Mouse (Mus musculus): ENCODE results near the gene Ficd.
"Not testable (repeated sequence)": the region's sequence is repeated elsewhere in the genome, so short reads cannot be mapped to it uniquely, and the experiment has no call there.

Gene Ficd

GRCm38 (mm10) chr5:113775585-113775984 lies 40.0 kb downstream of the Ficd start:
- DNase-seq: no peak

- no peak for DNase-seq
Observed at GRCm38 (mm10) chr5:113776128-113776895, 40.7 kb downstream of the Ficd start.

- no peak for DNase-seq
Observed at GRCm38 (mm10) chr5:113776896-113777226, 41.3 kb downstream of the Ficd start.

GRCm38 (mm10) chr5:113777728-113778127 lies 42.1 kb downstream of the Ficd start:
- not testable (repeated sequence) for DNase-seq

- DNase-seq: no peak
Observed at GRCm38 (mm10) chr5:113779569-113779968, 44.0 kb downstream of the Ficd start.

GRCm38 (mm10) chr5:113780082-113780752 lies 44.6 kb downstream of the Ficd start:
- DNase-seq: no peak

- DNase-seq: no peak
Observed at GRCm38 (mm10) chr5:113780763-113781162, 45.2 kb downstream of the Ficd start.

GRCm38 (mm10) chr5:113781254-113781653 lies 45.7 kb downstream of the Ficd start:
- no peak for DNase-seq

GRCm38 (mm10) chr5:113781875-113782274 lies 46.3 kb downstream of the Ficd start:
- DNase-seq: no peak

- no peak for DNase-seq
Observed at GRCm38 (mm10) chr5:113782624-113783023, 47.0 kb downstream of the Ficd start.

GRCm38 (mm10) chr5:113783581-113784001 lies 48.0 kb downstream of the Ficd start:
- no peak for DNase-seq

- not testable (repeated sequence) for DNase-seq
Observed at GRCm38 (mm10) chr5:113784104-113784503, 48.5 kb downstream of the Ficd start.

- no peak for DNase-seq
Observed at GRCm38 (mm10) chr5:113786985-113787384, 51.4 kb downstream of the Ficd start.

GRCm38 (mm10) chr5:113788645-113789044 lies 53.0 kb downstream of the Ficd start:
- DNase-seq: no peak

GRCm38 (mm10) chr5:113789075-113789788 lies 53.6 kb downstream of the Ficd start:
- no peak for DNase-seq

All from cerebellum, postnatal 14 days (tissue).